Mouse (Mus musculus): ENCODE data around the gene BC017158. TPM values are rescaled to one million over a fixed set of nuclear protein-coding genes. Genes with fewer than 3 reads are reported as not detected.

Gene BC017158
- polyA plus RNA-seq, 1 experiment = 10.9 TPM

DNA sequence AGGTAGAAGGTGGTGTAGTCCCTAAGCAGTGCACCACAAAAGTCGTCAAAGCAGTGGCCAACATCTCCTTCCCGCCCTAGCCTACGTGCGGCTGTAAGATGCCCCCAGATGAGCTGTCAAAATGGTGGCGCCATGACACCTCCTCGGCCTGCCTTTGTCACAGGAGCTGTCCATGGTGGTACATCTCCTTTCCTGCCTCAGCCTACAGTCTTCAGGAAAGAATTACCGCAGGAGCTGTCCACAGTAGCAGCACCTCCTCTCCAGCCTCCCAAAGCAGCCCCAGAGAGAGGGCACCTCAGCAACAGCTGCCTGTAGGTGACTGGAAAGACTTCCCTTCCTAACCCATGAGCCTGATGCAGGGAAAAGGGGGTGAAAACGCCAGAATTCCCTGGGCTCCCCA, 66.2 kb downstream of the BC017158 start:
- no peaks in the 10 kb centered on the region for H3K27me3 ChIP-seq (ENCODE audit: control insufficient read depth, insufficient read depth, insufficient read length)
- no peak overlapping the region for H3K4me3 ChIP-seq
- no peak overlapping the region for H3K4me2 ChIP-seq (ENCODE audit: low read depth)
- no peaks in the 10 kb centered on the region for H3K79me2 ChIP-seq (ENCODE audit: control insufficient read depth, insufficient read depth)
- no peaks in the 10 kb centered on the region for H3K36me3 ChIP-seq (ENCODE audit: control insufficient read depth, insufficient read depth)
- TF ChIP-seq SRF (IDR thresholded peaks at IDR 0.05; ENCODE audit: control insufficient read depth, insufficient read length, low read depth) = no peak
- peak; percentile 31 for TF ChIP-seq POLR2AphosphoS2 (IDR thresholded peaks at IDR 0.05; ENCODE audit: insufficient read length, low read depth)
- peak; percentile 97 for TF ChIP-seq REST (IDR thresholded peaks at IDR 0.05; ENCODE audit: insufficient read depth, insufficient read length)
- H3ac ChIP-seq (ENCODE audit: control insufficient read depth, insufficient read length) = no peak overlapping the region

Other genes starting within 250 kb of the BC017158 start
- 0.14 TPM for gene Itgam, start 235.5 kb downstream of the BC017158 start, polyA plus RNA-seq (2012; fragmentation: generic; extraction: Trizol)
- gene Gm49368, start 235.5 kb downstream of the BC017158 start, polyA plus RNA-seq (2012; fragmentation: generic; extraction: Trizol) = not detected
- gene Itgax, start 168.6 kb downstream of the BC017158 start, polyA plus RNA-seq (2012; fragmentation: generic; extraction: Trizol) = not detected
- 0.13 TPM for gene Itgad, start 143.8 kb downstream of the BC017158 start, polyA plus RNA-seq (2012; fragmentation: generic; extraction: Trizol)
- gene Cox6a2, start 91.8 kb downstream of the BC017158 start, polyA plus RNA-seq (2012; fragmentation: generic; extraction: Trizol) = 1,017 TPM
- gene Armc5, start 60.8 kb downstream of the BC017158 start, polyA plus RNA-seq (2012; fragmentation: generic; extraction: Trizol) = 16.7 TPM
- 3.3 TPM for gene 9130023H24Rik, start 60.1 kb downstream of the BC017158 start, polyA plus RNA-seq (2012; fragmentation: generic; extraction: Trizol)
- gene Tgfb1i1, start 51.4 kb downstream of the BC017158 start, polyA plus RNA-seq (2012; fragmentation: generic; extraction: Trizol) = 58.1 TPM
- not detected for gene Slc5a2, start 32.5 kb downstream of the BC017158 start, polyA plus RNA-seq (2012; fragmentation: generic; extraction: Trizol)
- 8.5 TPM for gene Rgs10, start 120.6 kb upstream of the BC017158 start, polyA plus RNA-seq (2012; fragmentation: generic; extraction: Trizol)
- gene Tial1, start 163.5 kb upstream of the BC017158 start, polyA plus RNA-seq (2012; fragmentation: generic; extraction: Trizol) = 31.4 TPM
- 68.3 TPM for gene Bag3, start 225.4 kb upstream of the BC017158 start, polyA plus RNA-seq (2012; fragmentation: generic; extraction: Trizol)

All from myocyte (in vitro differentiated cells).